Mouse (Mus musculus) gonadal fat pad, adult 2 months (tissue): ENCODE results near the gene Mylpf. TPM values are rescaled to one million over a fixed set of nuclear protein-coding genes. Genes with fewer than 3 reads are reported as not detected.
"Not testable (repeated sequence)": the region's sequence is repeated elsewhere in the genome, so short reads cannot be mapped to it uniquely, and the experiment has no call there.

Experiments
- DNase-seq: peaks from one replicate; pipeline ENCODE4 v3.0.0-alpha.2; 2012; ENCODE audit warnings: low read depth
- polyA plus RNA-seq: library from polyadenylated mRNA; depleted of rRNA; stranded (reverse); fragments of >200 nt; gene quantifications from 2 replicates; pipeline ENCODE4 v1.2.3, GENCODE M21; 2012; rRNA removed

Mylpf gene
- 1.3 and 7.6 TPM in 2 replicates for polyA plus RNA-seq

GRCm38 (mm10) chr7:127208553-127209438 is at the start of gene Mylpf:
TSS of gene Mylpf (plus strand) at chr7:127208890.
- peak; percentile 97 for DNase-seq

GRCm38 (mm10) chr7:127162546-127162945 is 46.1 kb upstream of the Mylpf start:
- DNase-seq = no peak

- no peak for DNase-seq
These were observed 44.7 kb upstream of the Mylpf start for GRCm38 (mm10) chr7:127164002-127164401.

GRCm38 (mm10) chr7:127165607-127166493 is 42.8 kb upstream of the Mylpf start:
- no peak for DNase-seq

GRCm38 (mm10) chr7:127166501-127166900 is 42.2 kb upstream of the Mylpf start:
- DNase-seq = no peak

GRCm38 (mm10) chr7:127176937-127177336 is 31.8 kb upstream of the Mylpf start:
- no peak for DNase-seq

GRCm38 (mm10) chr7:127180783-127181182 is 27.9 kb upstream of the Mylpf start:
- DNase-seq = no peak

GRCm38 (mm10) chr7:127181724-127182123 is 27.0 kb upstream of the Mylpf start:
- DNase-seq = not testable (repeated sequence)

GRCm38 (mm10) chr7:127183345-127183744 is 25.3 kb upstream of the Mylpf start:
- no peak for DNase-seq

- DNase-seq = no peak
These were observed 24.9 kb upstream of the Mylpf start for GRCm38 (mm10) chr7:127183828-127184227.

- DNase-seq = no peak
These were observed 24.0 kb upstream of the Mylpf start for GRCm38 (mm10) chr7:127184720-127185119.

GRCm38 (mm10) chr7:127185601-127186000 is 23.1 kb upstream of the Mylpf start:
- DNase-seq = no peak

- no peak for DNase-seq
These were observed 21.3 kb upstream of the Mylpf start for GRCm38 (mm10) chr7:127187351-127187750.

- no peak for DNase-seq
These were observed 20.1 kb upstream of the Mylpf start for GRCm38 (mm10) chr7:127188305-127189276.

- no peak for DNase-seq
These were observed 18.0 kb upstream of the Mylpf start for GRCm38 (mm10) chr7:127190672-127191071.

- DNase-seq = no peak
These were observed 15.7 kb upstream of the Mylpf start for GRCm38 (mm10) chr7:127192989-127193388.

GRCm38 (mm10) chr7:127194011-127194632 is 14.6 kb upstream of the Mylpf start:
- DNase-seq = no peak

GRCm38 (mm10) chr7:127194633-127195029 is 14.1 kb upstream of the Mylpf start:
- no peak for DNase-seq

GRCm38 (mm10) chr7:127195544-127196295 is 13.0 kb upstream of the Mylpf start, which contains the start of gene Cd2bp2:
TSS of gene Cd2bp2 (minus strand) at chr7:127196050.
- DNase-seq = peak; percentile 82

- DNase-seq = no peak
These were observed 12.2 kb upstream of the Mylpf start for GRCm38 (mm10) chr7:127196484-127196883.
